Comparison of ENCODE assay signal across 14 mouse cellular contexts in genomic region chr2:167221159-167221845, GRCm38 (mm10). TPM values are rescaled to one million over a fixed set of nuclear protein-coding genes. Genes with fewer than 3 reads are reported as not detected.
DNase-seq lines count a peak whose midpoint lies in the region; ATAC-seq and TF ChIP-seq lines count a peak whose summit lies in the region.
"Had no signal": no experiment of that assay in that cellular context is flagged by ENCODE, and none has a peak within 500 bp of the region (broad histone marks: within the 10 kb centered on the region; RNA-seq: fewer than 3 reads in every experiment).

No protein-coding gene starts in this region.

- H3K36me3 ChIP-seq in embryonic facial prominence, embryonic 11.5 days (replicated peaks; ENCODE audit: control insufficient read depth, insufficient read depth, low read depth, low read length), result no peaks in the 10 kb centered on the region
- H3K36me3 ChIP-seq in embryonic facial prominence, embryonic 10.5 days (replicated peaks), result peaks cover 57% of the 10 kb centered on the region
- no peaks in the 10 kb centered on the region for H3K36me3 ChIP-seq in midbrain, embryonic 14.5 days (ENCODE audit: control insufficient read depth, insufficient read depth, low read length)
- no peaks in the 10 kb centered on the region for H3K36me3 ChIP-seq in midbrain, embryonic 13.5 days
- peaks cover 24% of the 10 kb centered on the region; the same call in 1 of the 2 replicates for H3K36me3 ChIP-seq in ES-E14 (ENCODE audit: control insufficient read depth, insufficient read depth, low read length, poor library complexity, severe bottlenecking)
- H3K36me3 ChIP-seq: embryonic facial prominence, embryonic 13.5 days; hindbrain, embryonic 13.5 days; intestine, embryonic 15.5 days had no signal

- H3K9me3 ChIP-seq in embryonic facial prominence, embryonic 11.5 days (replicated peaks; ENCODE audit: control insufficient read depth, low read length), result no peaks in the 10 kb centered on the region
- H3K9me3 ChIP-seq in embryonic facial prominence, embryonic 10.5 days, result no peaks in the 10 kb centered on the region
- no peaks in the 10 kb centered on the region for H3K9me3 ChIP-seq in midbrain, embryonic 14.5 days (ENCODE audit: control insufficient read depth, low read length)
- no peaks in the 10 kb centered on the region for H3K9me3 ChIP-seq in midbrain, embryonic 13.5 days
- H3K9me3 ChIP-seq in ES-E14 (ENCODE audit: control insufficient read depth, insufficient read depth, low read depth, low read length), result no peaks in the 10 kb centered on the region
- H3K9me3 ChIP-seq: embryonic facial prominence, embryonic 13.5 days; heart, embryonic 10.5 days; hindbrain, embryonic 13.5 days; intestine, embryonic 15.5 days had no signal

- 0 out of 2 replicates have a peak, but pooled peaks have one; percentile 1 for ATAC-seq in embryonic facial prominence, embryonic 11.5 days (replicated peaks; ENCODE audit: insufficient number of reproducible peaks, low FRiP score, low TSS enrichment, low read depth)
- no peak for ATAC-seq in midbrain, embryonic 14.5 days (ENCODE audit: low FRiP score, low TSS enrichment)
- no peak for ATAC-seq in midbrain, embryonic 13.5 days

- H3K27me3 ChIP-seq in embryonic facial prominence, embryonic 11.5 days (ENCODE audit: control insufficient read depth, insufficient read depth, low read length), result no peaks in the 10 kb centered on the region
- no peaks in the 10 kb centered on the region for H3K27me3 ChIP-seq in embryonic facial prominence, embryonic 10.5 days (replicated peaks; ENCODE audit: low read depth, poor library complexity, severe bottlenecking)
- no peaks in the 10 kb centered on the region for H3K27me3 ChIP-seq in midbrain, embryonic 14.5 days (ENCODE audit: control insufficient read depth, insufficient read depth, low read length)
- H3K27me3 ChIP-seq in midbrain, embryonic 13.5 days, result no peaks in the 10 kb centered on the region
- H3K27me3 ChIP-seq: embryonic facial prominence, embryonic 13.5 days; hindbrain, embryonic 13.5 days; intestine, embryonic 15.5 days had no signal

- no peaks in the 10 kb centered on the region for H3K4me1 ChIP-seq in embryonic facial prominence, embryonic 11.5 days (ENCODE audit: control insufficient read depth, insufficient read depth, low read length)
- H3K4me1 ChIP-seq in embryonic facial prominence, embryonic 10.5 days, result 0 out of 2 replicates have a peak, but pooled peaks cover 6% of the 10 kb centered on the region
- H3K4me1 ChIP-seq in midbrain, embryonic 14.5 days (ENCODE audit: control insufficient read depth, insufficient read depth, low read length), result no peaks in the 10 kb centered on the region
- peaks cover 2% of the 10 kb centered on the region; the same call in 1 of the 2 replicates for H3K4me1 ChIP-seq in midbrain, embryonic 13.5 days (replicated peaks)
- H3K4me1 ChIP-seq in ES-E14 (ENCODE audit: control insufficient read depth in 2 of 2, insufficient read depth in 2 of 2, low read length in 2 of 2, poor library complexity in 1 of 2), result peaks cover 1 to 8% of the 10 kb centered on the region in 2 experiments; a peak in 2 of 4 replicates
- H3K4me1 ChIP-seq: heart, embryonic 10.5 days; intestine, embryonic 15.5 days had no signal

- no peak overlapping the region for H3K4me3 ChIP-seq in embryonic facial prominence, embryonic 11.5 days (ENCODE audit: low read depth, low read length)
- no peak overlapping the region for H3K4me3 ChIP-seq in embryonic facial prominence, embryonic 10.5 days
- H3K4me3 ChIP-seq in midbrain, embryonic 14.5 days (replicated peaks; ENCODE audit: low read depth, low read length), result no peak overlapping the region
- H3K4me3 ChIP-seq in midbrain, embryonic 13.5 days (replicated peaks), result no peak overlapping the region
- H3K4me3 ChIP-seq in ES-E14 (ENCODE audit: insufficient read depth in 1 of 2, low read depth in 1 of 2, low read length in 2 of 2, poor library complexity in 1 of 2, severe bottlenecking in 1 of 2), result peak overlapping the region; percentile 86 to 95
- H3K4me3 ChIP-seq: embryonic facial prominence, embryonic 13.5 days; heart, embryonic 10.5 days; hindbrain, embryonic 13.5 days; intestine, embryonic 15.5 days had no signal

- no peak for DNase-seq in embryonic facial prominence, embryonic 11.5 days (ENCODE audit: low spot score)
- no peak for DNase-seq in embryonic facial prominence, embryonic 10.5 days (ENCODE audit: low spot score)
- no peak for DNase-seq in midbrain, embryonic 14.5 days
- DNase-seq in ES-E14 (ENCODE audit: low read depth, low spot score) (no peak), ZHBTc4 (ENCODE audit: low read depth, low spot score) (peak; percentile 70)
- DNase-seq in ovary, postnatal 36 days (ENCODE audit: low spot score), result no peak
- no peak for DNase-seq in B cell, adult 2 months

- no peak overlapping the region for H3K9ac ChIP-seq in embryonic facial prominence, embryonic 11.5 days (replicated peaks; ENCODE audit: low read length)
- H3K9ac ChIP-seq in midbrain, embryonic 14.5 days (replicated peaks; ENCODE audit: low read length), result 0 out of 2 replicates have a peak overlapping the region, but pooled peaks have one; percentile 20
- no peak overlapping the region for H3K9ac ChIP-seq in midbrain, embryonic 13.5 days (replicated peaks)
- peak overlapping the region; percentile 98 for H3K9ac ChIP-seq in ES-E14 (ENCODE audit: insufficient read depth, low read depth, low read length, poor library complexity, severe bottlenecking)
- H3K9ac ChIP-seq: embryonic facial prominence, embryonic 13.5 days; hindbrain, embryonic 13.5 days; intestine, embryonic 15.5 days had no signal

- 85% methylated on average over 13 of the region's 13 CpGs for WGBS in embryonic facial prominence, embryonic 11.5 days
- 84% methylated on average over 13 of the region's 13 CpGs for WGBS in embryonic facial prominence, embryonic 10.5 days
- 88% methylated on average over 13 of the region's 13 CpGs for WGBS in midbrain, embryonic 14.5 days
- 89% methylated on average over 13 of the region's 13 CpGs for WGBS in midbrain, embryonic 13.5 days

- no peak overlapping the region for H3K4me2 ChIP-seq in embryonic facial prominence, embryonic 11.5 days (ENCODE audit: low read depth, low read length)
- H3K4me2 ChIP-seq in midbrain, embryonic 14.5 days (ENCODE audit: low read length), result no peak overlapping the region
- H3K4me2 ChIP-seq in midbrain, embryonic 13.5 days (replicated peaks), result no peak overlapping the region
- H3K4me2 ChIP-seq: embryonic facial prominence, embryonic 13.5 days; hindbrain, embryonic 13.5 days; intestine, embryonic 15.5 days had no signal

- H3K27ac ChIP-seq in embryonic facial prominence, embryonic 11.5 days (replicated peaks; ENCODE audit: low read depth, low read length), result no peak overlapping the region
- no peak overlapping the region for H3K27ac ChIP-seq in embryonic facial prominence, embryonic 10.5 days (replicated peaks)
- no peak overlapping the region for H3K27ac ChIP-seq in midbrain, embryonic 14.5 days (replicated peaks; ENCODE audit: low read depth, low read length)
- no peak overlapping the region for H3K27ac ChIP-seq in midbrain, embryonic 13.5 days
- H3K27ac ChIP-seq in ES-E14 (ENCODE audit: insufficient read depth, low read depth, low read length, poor library complexity, severe bottlenecking), result peak overlapping the region; percentile 82
- H3K27ac ChIP-seq: embryonic facial prominence, embryonic 13.5 days; heart, embryonic 10.5 days; hindbrain, embryonic 13.5 days; intestine, embryonic 15.5 days had no signal

- in situ Hi-C loops in ES-E14 (cut with MboI; ENCODE audit: low sequenced_read_pairs in 2 of 2, unreplicated experiment in 2 of 2), result no loop called here

TF ChIP-seq in ES-E14, 5 proteins besides CTCF, POLR2A, EP300 and RAD21:
- TF ChIP-seq HCFC1 (IDR thresholded peaks at IDR 0.05; ENCODE audit: borderline replicate concordance, insufficient read depth, low read length) (0 out of 2 replicates have a peak, but pooled peaks have one; percentile 27), CHD2 (IDR thresholded peaks at IDR 0.05; ENCODE audit: low read depth, low read length) (no peak), MAFK (IDR thresholded peaks at IDR 0.05; ENCODE audit: insufficient read depth, low read depth, low read length) (peak; percentile 10; the same call in 1 of the 2 replicates)

RNA-seq across cellular contexts. Expression of gene Ptgis, which starts 19.1 kb away (rescaled TPM):
- 12.9 and 14.5 TPM in 2 replicates for polyA plus RNA-seq in embryonic facial prominence, embryonic 11.5 days (2014; fragmentation: Nextera tagmentation; extraction: Ambion mirVana)
- 13.7 and 14.6 TPM in 2 replicates for polyA plus RNA-seq in embryonic facial prominence, embryonic 10.5 days (2016; fragmentation: Nextera tagmentation; extraction: Ambion mirVana)
- 2.2 and 5.3 TPM in 2 replicates for polyA plus RNA-seq in midbrain, embryonic 14.5 days (2014; fragmentation: Nextera tagmentation; extraction: Ambion mirVana)
- 4.0 and 4.5 TPM in 2 replicates for polyA plus RNA-seq in midbrain, embryonic 13.5 days (2015; fragmentation: Nextera tagmentation; extraction: Ambion mirVana)
- 16.1 and 23.8 TPM in 2 replicates for total RNA-seq in ES-E14 (2012; rRNA removed)
- total RNA-seq: common myeloid progenitor, adult 5-6 weeks had no signal

RNA-seq across cellular contexts. Expression of gene Kcnb1, which starts 31.3 kb away (rescaled TPM):
- 0.39 and 0.67 TPM in 2 replicates for polyA plus RNA-seq in embryonic facial prominence, embryonic 11.5 days (2014; fragmentation: Nextera tagmentation; extraction: Ambion mirVana)
- 0.40 and 0.52 TPM in 2 replicates for polyA plus RNA-seq in embryonic facial prominence, embryonic 10.5 days (2016; fragmentation: Nextera tagmentation; extraction: Ambion mirVana)
- 3.1 and 5.2 TPM in 2 replicates for polyA plus RNA-seq in midbrain, embryonic 14.5 days (2014; fragmentation: Nextera tagmentation; extraction: Ambion mirVana)
- 2.1 and 2.3 TPM in 2 replicates for polyA plus RNA-seq in midbrain, embryonic 13.5 days (2015; fragmentation: Nextera tagmentation; extraction: Ambion mirVana)
- total RNA-seq in ES-E14 (2012; rRNA removed), result 1.3 and 4.0 TPM in 2 replicates
- polyA plus RNA-seq: C2C12 had no signal

Comparison
In these comparisons a context has a peak if more than half of its experiments do, and no peak if none do; other contexts are left out.
1. H3K9ac ChIP-seq: peak in midbrain, embryonic 14.5 days (single experiment) and ES-E14 (single experiment); none in embryonic facial prominence, embryonic 11.5 days (single experiment) and midbrain, embryonic 13.5 days (single experiment).
2. H3K4me3 ChIP-seq: peak in ES-E14 (2 of 2); none in embryonic facial prominence, embryonic 11.5 days (single experiment), embryonic facial prominence, embryonic 10.5 days (single experiment), midbrain, embryonic 14.5 days (single experiment) and midbrain, embryonic 13.5 days (single experiment).